Mouse (Mus musculus) heart, postnatal 36 days (tissue): ENCODE measurements around the gene Iqcn. TPM values are rescaled to one million over a fixed set of nuclear protein-coding genes. Genes with fewer than 3 reads are reported as not detected.

ENCODE experiments used
- DNase-seq, 2 experiments: peaks; one replicate each; pipeline ENCODE4 v3.0.0; 2021 to 2022
- intact Hi-C: fragments of 180-260 bp; cut with DNase I; formaldehyde crosslinking; loops from one replicate; pipeline ENCODE4 v1.15.1; 2025
- total RNA-seq, 2 experiments: library from RNA; stranded (reverse); gene quantifications; 2 replicates each; pipeline ENCODE4 v1.2.3; 2021

Iqcn gene
- under 1 TPM in 1 of 2 experiments, not detected in 1; 0.06 TPM for total RNA-seq

DNA sequence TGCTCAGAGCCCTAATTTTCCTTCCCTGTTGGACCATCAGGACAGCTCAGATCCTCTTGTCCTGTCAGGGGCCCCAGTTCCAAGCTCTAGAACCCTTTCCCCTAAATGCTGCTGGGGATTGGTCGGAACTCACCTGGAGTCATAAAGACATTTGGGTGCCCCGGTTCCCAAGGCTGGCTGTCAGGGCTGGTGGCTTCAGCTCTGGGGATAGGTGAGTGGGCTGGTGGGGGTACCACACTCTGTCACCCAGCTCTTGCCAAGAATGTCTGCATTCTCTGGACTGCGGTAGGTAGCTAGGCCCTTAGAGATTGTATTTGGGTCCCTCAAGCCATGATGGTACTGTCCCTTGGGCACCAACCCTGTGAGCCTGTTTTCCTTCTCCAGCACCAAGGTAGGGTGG, at the start of gene Iqcn:
Gene Iqcn, plus strand, starts transcription at position 171 of the 400 bp plus-strand sequence.
- intact Hi-C loops = no loop called here
- DNase-seq = no peak

DNA sequence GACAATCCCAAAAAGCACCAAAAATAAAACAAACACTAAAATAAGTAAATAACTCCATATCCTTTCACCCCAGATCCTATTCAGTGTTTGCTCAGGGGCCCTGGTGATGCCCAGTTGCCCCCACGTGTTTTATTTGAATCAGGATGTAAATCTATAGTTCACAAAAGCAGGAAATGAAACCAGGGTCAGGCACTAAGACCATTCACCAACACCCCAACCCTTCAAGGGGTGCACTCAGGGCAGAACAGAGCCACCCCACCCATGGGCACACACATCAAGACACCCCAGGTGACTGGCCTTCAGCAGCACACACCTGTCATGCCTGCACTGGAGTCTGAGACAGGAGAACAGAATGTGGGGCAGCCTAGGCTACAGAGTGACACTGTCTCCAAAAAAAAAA, 49.1 kb upstream of the Iqcn start:
- no peak for DNase-seq
- intact Hi-C loops = loop anchor here (5.0 kb wide), 1 partner anchor 42 kb away; no protein-coding TSS in a partner anchor

DNA sequence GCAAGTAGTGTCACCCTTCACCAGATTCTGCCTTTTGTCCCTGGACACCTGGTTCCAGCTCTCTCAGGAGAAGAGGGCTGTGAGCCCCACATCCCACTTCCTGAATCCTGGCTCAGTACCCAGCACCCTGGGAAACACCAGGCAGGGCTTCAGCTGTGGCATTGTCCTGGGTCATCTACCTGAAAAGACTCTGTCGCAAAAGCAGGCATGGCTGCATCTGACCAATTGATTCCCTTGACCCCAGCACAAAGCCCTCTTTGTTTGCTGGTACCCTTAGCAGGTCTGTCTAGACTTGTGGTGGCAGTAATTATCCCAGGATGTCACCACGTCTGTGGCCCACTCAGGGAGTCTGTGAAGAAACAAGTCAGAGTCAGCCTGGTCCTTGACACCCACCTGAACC, 47.8 kb upstream of the Iqcn start:
- intact Hi-C loops = no loop called here
- no peak for DNase-seq

DNA sequence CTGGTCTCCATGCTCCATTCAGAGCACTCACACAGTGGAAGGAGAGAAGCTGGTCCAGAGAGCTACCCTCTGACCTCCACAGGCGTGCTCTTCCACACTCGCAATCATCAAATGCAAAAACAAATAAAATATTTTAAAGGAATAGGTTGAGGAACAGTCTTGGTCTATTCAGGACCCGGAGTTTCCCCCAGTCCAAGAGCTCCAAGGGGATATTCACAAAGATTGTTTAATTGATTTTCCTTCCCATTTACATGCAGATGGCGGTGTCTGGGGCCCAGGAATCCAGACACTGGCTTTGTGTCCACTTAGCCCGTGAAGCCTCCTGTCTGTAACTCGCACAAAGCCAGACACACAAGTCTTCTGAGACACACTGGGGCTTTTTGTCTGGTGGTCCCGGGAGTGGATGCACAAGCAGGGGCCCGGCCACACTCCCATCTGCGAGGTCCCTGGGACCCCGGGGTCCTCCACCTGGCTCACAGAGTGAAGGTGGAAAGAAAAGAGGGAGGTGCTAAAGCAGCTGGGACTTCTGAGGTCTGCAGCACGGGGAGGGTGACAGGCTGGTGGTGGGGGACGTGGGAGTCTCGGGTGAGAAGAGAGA, 47.0 kb upstream of the Iqcn start:
- intact Hi-C loops = no loop called here
- DNase-seq = no peak

DNA sequence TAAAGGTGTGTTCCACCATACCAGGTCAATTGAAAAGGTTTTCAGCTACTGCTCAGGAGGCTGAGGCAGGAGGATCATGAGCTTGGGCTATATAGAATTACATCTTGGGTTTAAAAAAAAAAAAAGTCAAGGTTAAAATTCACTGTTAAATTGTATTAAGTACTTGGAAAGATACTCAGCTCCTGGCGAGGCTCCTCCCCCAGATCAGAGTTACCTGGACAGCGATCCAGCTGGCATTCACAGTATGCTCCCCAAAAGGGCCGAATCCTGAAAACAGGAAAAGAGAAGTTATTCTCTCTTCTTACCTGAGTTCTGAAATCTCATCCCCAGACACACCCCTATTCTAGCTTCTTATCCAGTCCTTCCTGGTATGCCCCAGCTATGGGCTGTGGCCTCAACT, 46.0 kb upstream of the Iqcn start:
- no peak for DNase-seq
- intact Hi-C loops = no loop called here

DNA sequence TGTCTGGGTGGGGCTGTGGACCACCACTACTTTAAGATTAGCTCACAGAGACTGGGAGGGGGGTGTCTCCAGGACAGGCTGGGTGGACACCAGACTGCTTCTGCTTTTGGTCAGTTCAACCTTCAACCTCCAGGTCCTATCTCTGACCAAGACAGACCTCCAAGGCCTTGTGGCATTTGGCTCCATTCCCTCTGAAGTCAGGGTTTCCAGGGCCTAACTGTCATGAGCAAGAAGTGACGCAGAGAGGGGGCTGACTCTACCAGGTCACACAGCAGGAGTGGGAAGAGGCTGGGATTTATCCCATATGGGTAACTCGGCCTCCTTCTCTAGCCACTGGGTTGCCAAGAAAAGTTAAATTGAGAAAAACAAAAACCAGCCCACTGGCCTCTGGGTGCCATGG, 45.5 kb upstream of the Iqcn start:
- DNase-seq = no peak
- intact Hi-C loops = no loop called here

DNA sequence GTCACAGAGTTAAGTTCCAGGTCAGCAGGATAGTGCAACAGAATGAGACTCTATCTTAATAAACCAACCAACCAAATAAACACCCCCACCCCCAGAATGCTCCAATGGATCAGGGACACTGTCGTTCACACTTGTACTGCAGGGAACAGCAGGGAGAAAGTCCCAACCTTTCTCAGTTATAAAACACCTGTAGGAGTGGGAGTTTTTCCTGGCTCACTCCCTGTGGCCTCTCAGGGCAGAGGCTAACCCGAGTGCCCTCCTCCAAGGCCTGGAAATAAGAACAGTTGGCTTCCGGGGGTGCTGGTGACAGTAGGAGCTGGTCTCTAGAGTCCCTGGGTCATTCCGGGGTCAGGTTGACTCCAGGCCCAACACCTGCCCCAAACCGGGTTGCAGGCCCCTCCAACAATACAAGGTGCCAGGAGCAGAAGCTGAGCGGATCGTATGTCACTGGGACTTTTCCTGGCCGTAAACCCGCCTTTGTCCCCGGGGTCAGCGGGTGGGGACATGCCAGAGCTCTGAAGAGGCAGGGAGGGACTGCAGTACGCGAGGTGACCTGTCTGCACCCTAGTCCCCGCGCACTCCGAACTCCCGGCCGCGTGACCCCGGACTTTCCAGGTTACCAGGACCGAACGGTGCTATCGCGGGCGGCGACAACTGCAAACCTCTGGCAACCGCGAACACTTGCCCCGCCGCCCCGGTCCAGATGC, 44.2 kb upstream of the Iqcn start:
- no peak for DNase-seq
- intact Hi-C loops = no loop called here

DNA sequence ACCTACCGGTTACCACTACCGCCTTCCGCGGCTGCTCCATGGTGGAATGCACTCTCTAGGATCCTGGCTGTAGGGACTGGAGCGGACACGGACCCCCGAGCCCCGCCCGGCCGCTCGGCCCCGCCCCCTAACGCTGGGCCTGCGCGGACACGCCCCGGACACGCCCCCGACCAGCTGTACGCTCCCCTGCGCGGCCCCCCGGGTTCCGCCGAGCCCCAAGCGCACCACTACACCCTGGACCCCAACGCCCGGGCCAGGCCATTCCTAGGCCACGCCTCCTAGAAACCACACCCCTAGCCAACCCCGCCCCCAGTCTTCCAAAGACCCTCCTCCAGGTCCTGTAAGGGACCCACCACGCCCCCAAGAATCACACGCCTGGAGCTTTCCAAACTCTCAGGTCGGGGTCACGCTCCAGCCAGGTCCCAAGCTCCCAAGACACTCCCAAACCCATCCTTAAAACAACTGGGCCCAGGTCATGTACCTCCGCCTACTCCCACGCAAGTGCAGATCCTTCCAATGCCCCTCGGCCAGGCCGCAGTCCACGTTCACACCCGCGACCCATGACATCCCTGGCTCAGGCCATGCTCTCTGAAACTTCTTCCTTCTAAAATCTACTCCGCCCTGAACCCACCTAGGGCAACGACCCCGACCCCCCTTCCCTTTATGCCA, 43.5 kb upstream of the Iqcn start:
- intact Hi-C loops = no loop called here
- DNase-seq = peak; percentile 90 to 91

DNA sequence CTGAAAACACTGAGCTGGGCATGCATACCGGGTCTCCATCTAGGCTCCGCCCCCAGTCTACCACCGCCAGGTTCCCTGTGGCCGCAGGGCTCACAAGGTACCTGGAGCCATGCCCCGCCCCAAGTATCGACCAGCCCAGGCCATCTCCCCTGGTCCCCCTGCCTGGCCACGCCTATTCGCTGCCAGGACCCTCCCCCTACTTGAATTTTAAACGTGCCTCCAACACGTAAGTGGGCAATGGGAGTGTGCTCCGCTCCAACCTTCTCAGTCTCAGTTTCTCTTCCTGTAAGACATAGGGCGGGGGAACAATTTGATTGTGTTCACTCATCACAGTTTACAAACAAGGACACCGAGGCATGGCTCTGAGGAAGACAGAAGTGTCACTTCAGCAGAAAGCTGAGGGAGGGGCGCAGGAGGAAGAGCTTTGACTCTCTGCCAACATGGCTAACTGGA, 43.0 kb upstream of the Iqcn start, which contains the start of gene Pgpep1:
Gene Pgpep1, minus strand, starts transcription at position 116 of the 453 bp plus-strand sequence.
- intact Hi-C loops = no loop called here
- no peak for DNase-seq

DNA sequence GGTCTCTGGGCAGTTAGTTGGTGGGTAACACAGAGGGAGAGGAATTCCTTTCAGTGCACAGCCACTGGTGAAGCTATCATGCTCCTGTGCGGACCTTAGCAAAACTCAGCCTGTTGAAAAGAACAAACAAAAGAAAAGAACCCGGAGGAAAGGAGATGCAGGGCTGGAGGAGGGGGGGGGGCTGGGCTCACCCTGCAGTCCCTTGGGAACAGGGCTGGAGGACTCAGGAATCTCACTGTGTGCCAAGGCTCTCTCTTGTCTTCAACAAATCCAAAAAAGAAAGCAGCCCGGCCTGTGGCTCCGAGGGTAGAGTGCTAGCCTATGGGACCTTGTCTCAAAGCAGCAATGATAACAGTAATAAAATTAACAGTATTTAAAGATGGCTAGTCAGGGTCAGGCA, 39.6 kb upstream of the Iqcn start:
- DNase-seq = no peak
- intact Hi-C loops = no loop called here

DNA sequence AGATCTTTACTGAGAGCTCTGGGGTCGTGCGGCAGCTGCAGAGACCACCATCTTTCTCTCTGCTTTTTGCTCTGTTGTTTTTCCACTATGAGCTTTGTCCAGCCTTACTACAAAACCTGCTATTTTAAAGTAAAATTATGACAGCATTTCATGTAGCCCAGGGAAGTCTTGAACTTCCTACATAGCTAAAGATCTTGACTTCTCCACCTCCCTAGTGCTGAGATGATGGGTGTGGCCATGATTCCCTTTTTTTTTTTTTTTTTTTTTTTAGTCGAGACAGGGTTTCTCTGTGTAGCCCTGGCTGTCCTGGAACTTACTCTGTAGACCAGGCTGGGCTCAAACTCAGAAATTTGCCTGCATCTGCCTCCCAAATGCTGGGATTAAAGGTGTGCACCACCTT, 38.6 kb upstream of the Iqcn start:
- no peak for DNase-seq
- intact Hi-C loops = no loop called here

DNA sequence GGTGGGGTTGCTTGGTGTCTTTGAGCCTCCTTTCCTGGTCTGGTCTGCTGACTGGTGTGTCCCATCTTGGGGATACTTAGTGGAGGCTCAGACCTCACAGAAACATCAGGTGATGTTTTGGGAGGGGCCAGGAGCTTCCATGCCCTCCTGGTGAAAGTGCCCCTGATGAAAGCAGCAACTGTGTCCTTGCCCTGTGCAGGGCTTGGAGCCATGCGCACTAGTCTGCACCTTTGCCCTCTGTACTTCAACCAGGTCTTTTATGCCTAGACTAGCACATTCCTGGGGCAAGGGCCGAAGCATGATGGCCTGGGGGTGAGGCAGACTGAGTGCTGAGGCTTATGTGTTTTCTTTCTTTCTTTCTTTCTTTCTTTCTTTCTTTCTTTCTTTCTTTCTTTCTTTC, 37.7 kb upstream of the Iqcn start:
- intact Hi-C loops = no loop called here
- DNase-seq = no peak

DNA sequence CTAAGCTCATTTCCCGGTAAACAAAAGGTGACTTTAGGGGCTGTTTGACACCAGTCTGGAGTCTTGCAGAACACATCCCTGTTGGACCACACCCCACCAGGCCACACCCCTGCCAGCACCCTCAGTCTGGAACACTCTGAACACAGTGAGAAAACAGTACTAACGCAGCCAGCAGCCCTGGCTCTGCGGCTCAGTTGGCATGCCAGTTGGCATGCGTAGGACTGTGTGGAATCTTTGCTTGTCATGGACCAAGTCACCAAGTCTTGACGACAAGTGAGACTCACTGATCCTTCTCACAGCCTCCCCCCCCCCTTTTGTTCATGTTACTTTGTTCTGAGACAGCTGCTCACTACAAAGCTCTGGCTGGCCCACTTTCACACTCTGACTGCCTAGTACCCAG, 36.2 kb upstream of the Iqcn start:
- DNase-seq = peak; percentile 69
- intact Hi-C loops = no loop called here

DNA sequence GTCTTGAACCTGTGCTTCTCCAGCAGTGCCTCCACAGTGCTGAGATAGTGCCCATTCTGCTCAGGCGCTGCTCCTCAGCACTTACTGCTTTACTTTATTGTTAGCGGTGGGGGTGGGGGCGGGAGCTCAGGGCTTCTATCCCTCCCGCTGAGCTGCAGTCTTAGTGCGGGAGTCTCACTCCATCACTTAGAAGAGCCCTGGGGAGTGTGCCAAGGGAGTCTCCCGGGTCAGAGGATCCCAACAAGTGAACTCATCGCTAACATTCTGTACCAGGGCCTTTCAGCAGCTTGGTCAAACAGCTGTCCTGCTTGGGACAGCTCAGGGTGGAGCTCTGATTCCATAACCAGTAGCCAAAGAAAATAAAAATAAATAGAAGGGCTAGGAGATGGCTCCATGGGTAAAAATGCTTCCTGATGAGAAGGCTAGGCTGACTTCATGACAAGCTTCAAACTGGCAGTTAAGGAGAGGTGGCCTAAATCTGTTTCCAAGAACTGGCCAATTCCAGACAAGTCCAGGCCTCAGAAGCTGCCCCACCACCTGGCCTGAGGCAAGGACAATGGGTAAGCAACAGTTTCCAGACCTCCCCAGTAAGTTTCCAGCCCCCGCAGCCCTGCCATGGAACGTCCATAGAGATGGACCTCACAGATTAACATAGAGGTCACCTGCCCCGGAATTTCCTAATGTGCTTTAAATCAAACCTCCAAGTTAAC, 31.5 kb upstream of the Iqcn start:
- peak; percentile 47 to 57 for DNase-seq
- intact Hi-C loops = loop anchor here (5.0 kb wide), 1 partner anchor 81 kb away; the partner anchor contains the start of gene Rab3a

DNA sequence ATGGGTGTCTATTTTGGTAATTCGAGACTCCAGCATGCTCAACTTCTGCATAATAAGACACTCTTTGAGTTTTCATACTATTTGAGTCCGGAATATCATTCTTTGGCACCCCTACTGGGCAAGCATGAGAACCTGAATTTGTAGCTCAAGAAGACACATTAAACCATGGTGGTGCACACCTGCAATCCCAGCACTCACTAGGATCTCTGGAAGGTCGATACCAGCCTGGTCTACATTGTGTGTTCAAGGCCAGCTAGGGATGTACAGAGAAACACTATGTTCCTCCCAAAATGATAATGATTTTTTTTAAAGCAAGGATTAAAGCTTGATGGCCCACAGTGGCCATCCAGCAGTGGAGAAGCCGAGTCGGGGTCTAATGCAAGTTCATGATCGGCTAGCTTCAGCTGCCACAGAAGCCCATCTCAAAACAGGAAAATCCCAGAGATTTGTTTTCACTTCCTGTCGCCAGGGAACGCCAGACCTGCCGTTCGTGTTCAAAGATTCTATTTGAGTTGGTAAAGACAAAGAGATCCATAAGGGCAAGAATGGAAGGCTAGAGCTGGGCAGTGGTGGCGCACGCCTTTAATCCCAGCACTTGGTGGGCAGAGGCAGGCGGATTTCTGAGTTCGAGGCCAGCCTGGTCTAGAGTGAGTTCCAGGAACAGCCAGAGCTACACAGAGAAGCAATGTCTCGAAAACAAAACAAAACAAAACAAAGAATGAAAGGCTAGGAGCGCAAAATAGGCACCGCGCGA, 30.8 kb upstream of the Iqcn start:
- intact Hi-C loops = loop anchor here (1.0 to 5.0 kb wide), 2 partner anchors 26 to 80 kb away; partner anchors contain the start of genes Jund and Rab3a
- no peak for DNase-seq

DNA sequence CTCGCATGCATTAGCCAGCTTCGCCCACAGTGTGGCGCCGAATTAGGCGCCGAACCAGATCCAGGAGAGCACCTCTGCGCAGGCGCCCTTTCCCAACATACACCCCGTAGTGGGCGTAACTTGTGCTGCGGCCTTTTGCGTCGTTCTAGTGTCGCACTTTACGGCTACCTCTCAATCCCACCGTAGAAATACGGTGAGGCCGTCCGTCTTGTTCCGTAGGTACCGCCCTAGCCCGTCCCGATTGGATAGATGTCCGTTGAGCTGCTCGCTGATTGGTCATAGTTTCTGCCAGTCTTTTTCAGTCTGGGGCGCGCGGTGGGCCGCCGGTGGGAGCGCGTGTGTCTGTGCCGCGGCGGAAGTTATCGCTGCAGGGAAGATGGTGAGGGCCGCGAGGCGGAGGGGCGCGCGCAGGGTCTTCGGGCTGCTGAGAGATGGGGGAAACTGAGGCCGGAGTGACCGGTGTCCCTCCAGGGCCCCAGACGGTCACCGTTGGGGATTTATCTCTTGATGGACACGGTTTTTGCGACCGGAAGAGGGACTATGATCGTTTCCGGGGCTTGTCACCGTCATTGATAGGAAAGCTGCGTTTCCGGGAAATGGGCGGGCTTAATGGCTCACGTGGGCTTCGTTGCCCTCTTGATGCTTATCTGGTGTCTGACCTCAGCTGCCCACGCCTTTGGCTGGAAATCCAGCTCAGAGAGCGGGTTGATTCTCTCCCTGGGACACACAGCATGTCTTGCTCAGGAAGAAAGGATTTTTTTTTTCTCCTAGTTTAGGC, 30.0 kb upstream of the Iqcn start, which contains the start of gene Lsm4:
Gene Lsm4, plus strand, starts transcription at position 170 of the 778 bp plus-strand sequence.
- intact Hi-C loops = loop anchor here (1.0 to 5.0 kb wide), 2 partner anchors 25 to 79 kb away; partner anchors contain the start of genes Jund and Rab3a
- DNase-seq = peak; percentile 99

DNA sequence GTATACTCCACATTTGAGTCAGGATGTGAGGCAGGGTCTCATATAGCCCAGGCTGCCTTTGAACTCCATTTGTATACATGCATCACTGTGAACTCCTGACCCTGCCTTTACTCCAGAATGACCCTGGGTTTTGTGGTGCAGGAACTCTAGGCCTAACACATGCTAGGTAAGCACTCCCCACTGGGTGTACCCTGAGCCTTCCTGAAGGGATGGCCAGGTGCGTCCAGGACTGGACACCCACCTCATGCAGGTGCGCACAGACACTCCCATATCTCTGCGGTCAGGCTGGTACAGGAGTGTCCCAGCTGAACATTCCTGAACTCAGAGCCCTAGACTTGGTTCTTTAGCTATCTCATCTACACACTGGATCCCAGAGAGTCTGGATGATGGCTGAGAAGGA, 29.1 kb upstream of the Iqcn start:
- DNase-seq = no peak
- intact Hi-C loops = loop anchor here (5.0 kb wide), 1 partner anchor 78 kb away; the partner anchor contains the start of gene Rab3a

DNA sequence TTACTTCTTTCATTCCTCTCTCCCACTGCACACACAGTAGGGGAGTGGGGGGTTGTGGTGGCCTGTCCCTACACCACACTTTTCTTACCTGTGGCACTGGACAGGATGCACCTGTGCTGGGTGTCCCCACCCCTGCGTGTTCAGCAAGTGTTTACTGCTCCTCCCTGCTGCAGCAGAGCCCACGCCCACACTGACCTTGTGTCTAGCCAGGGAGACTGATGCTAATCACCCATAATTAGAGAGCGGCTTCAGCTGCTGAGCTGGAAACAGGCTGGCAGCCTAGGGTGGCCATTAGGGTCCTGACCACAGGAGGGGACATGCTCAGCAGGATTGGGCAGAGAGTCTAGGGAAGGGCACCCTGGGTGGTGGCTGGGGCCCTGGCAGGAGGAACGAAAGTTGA, 28.5 kb upstream of the Iqcn start:
- intact Hi-C loops = loop anchor here (1.0 to 5.0 kb wide), 2 partner anchors 21 to 78 kb away; partner anchors contain the start of gene Rab3a

DNA sequence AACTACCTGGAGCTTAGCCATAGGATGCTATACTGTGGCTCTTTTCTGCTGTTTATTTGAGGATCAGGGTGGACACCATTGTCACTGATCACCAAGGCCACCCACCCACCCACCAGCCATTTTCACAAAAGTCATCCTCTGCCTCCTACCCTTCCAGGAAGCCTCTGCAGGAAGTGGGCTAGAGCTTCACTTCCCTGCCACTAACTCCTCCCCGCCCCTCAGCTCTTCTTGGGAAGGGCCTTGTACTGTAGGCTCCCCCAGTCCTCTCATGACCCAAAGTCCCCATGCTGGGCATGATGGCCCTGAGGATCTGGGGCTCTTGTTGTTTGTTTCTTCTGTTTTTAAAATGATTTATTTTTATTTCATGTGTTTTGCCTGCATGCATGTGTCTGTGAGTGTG, 27.9 kb upstream of the Iqcn start:
- DNase-seq = no peak
- intact Hi-C loops = loop anchor here (1.0 kb wide), 1 partner anchor 20 kb away; no protein-coding TSS in a partner anchor

More for the DNA sequence above, 28.5 kb upstream of the Iqcn start:
- DNase-seq = no peak
